Mouse (Mus musculus) ES-E14 (cell line): ENCODE measurements around the gene Aida. TPM values are rescaled to one million over a fixed set of nuclear protein-coding genes. Genes with fewer than 3 reads are reported as not detected.
A peak's percentile ranks its signal among the peaks of the same experiment; 100 is the strongest.

Experiments
- DNase-seq: peaks from one replicate; pipeline ENCODE4 v3.0.0-alpha.2; 2013; ENCODE audit warnings: low read depth, low spot score
- H3K27ac ChIP-seq: 2 replicates; pipeline ENCODE4 v1.5.1; 2012; ENCODE audit warnings: low read depth, mild to moderate bottlenecking, low read length, moderate library complexity, mixed read lengths; ENCODE audit not compliant: poor library complexity, insufficient read depth, severe bottlenecking
- H3K36me3 ChIP-seq: 2 replicates; pipeline ENCODE4 v1.6.1; 2012; ENCODE audit warnings: mild to moderate bottlenecking, low read length, moderate library complexity, mixed read lengths; ENCODE audit not compliant: control insufficient read depth, poor library complexity, insufficient read depth, severe bottlenecking
- H3K4me1 ChIP-seq, 2 experiments: fragments of 150-350 bp in 1 of 2; sonication (generic) in 1 of 2; 2 replicates each; pipeline ENCODE4 v1.6.1; 2012; ENCODE audit warnings: low read length in 2 of 2, mild to moderate bottlenecking in 1 of 2, mixed read lengths in 1 of 2; ENCODE audit not compliant: control insufficient read depth in 2 of 2, insufficient read depth in 2 of 2, poor library complexity in 1 of 2
- H3K4me3 ChIP-seq, 2 experiments: fragments of 150-350 bp in 1 of 2; sonication (generic) in 1 of 2; 2 replicates each; pipeline ENCODE4 v1.5.1; 2012; ENCODE audit warnings: low read length in 2 of 2, low read depth in 1 of 2, mild to moderate bottlenecking in 1 of 2, mixed read lengths in 1 of 2; ENCODE audit not compliant: insufficient read depth in 1 of 2, poor library complexity in 1 of 2, severe bottlenecking in 1 of 2
- H3K9ac ChIP-seq: 2 replicates; pipeline ENCODE4 v1.6.1; 2012; ENCODE audit warnings: low read depth, mild to moderate bottlenecking, low read length, mixed read lengths; ENCODE audit not compliant: poor library complexity, insufficient read depth, severe bottlenecking
- H3K9me3 ChIP-seq: fragments of 150-350 bp; sonication (generic); 2 replicates; pipeline ENCODE4 v1.6.1; 2012; ENCODE audit warnings: low read depth, mild to moderate bottlenecking, low read length; ENCODE audit not compliant: control insufficient read depth, insufficient read depth
- CHD2 ChIP-seq: IDR thresholded peaks from 2 replicates; pipeline ENCODE4 v1.6.1; 2014; ENCODE audit warnings: mild to moderate bottlenecking, low read depth, low read length, inconsistent platforms
- HCFC1 ChIP-seq: IDR thresholded peaks from 2 replicates; pipeline ENCODE4 v1.6.1; 2012; ENCODE audit warnings: low read length, inconsistent platforms, borderline replicate concordance; ENCODE audit not compliant: insufficient read depth
- MAFK ChIP-seq: IDR thresholded peaks from 2 replicates; pipeline ENCODE4 v1.6.1; 2014; ENCODE audit warnings: mild to moderate bottlenecking, low read depth, low read length, inconsistent platforms; ENCODE audit not compliant: insufficient read depth
- ZC3H11A ChIP-seq: IDR thresholded peaks from 2 replicates; pipeline ENCODE4 v1.6.1; 2012; ENCODE audit warnings: low read depth, mild to moderate bottlenecking, inconsistent platforms, low read length, borderline replicate concordance
- ZNF384 ChIP-seq: IDR thresholded peaks from 2 replicates; pipeline ENCODE4 v1.6.1; 2012; ENCODE audit warnings: low read depth, low read length, inconsistent platforms
- in situ Hi-C, 2 experiments: fragments of 600-800 bp; cut with MboI; formaldehyde crosslinking; loops; one replicate each; pipeline ENCODE4 v1.15.1; 2025; ENCODE audit warnings: low sequenced_read_pairs in 2 of 2, inconsistent platforms in 1 of 2; ENCODE audit not compliant: unreplicated experiment in 2 of 2
- total RNA-seq: library from RNA; depleted of rRNA; stranded (reverse); fragments of 300-350 nt; gene quantifications from 2 replicates; pipeline ENCODE4 v1.2.3, GENCODE M21; 2012

Gene Aida
- total RNA-seq, 1 experiment: 28.5 TPM

- Histone ChIP-seq H3K4me1 (no peaks in the 10 kb centered on the region; a peak in 1 of 4 replicates), H3K36me3 (peaks cover 13% of the 10 kb centered on the region; the same call in 1 of the 2 replicates), H3K9me3 (no peaks in the 10 kb centered on the region), H3K4me3 (no peak overlapping the region), H3K27ac (no peak overlapping the region), H3K9ac (no peak overlapping the region)
- in situ Hi-C loops: no loop called here
- no peak for TF ChIP-seq HCFC1
- no peak for TF ChIP-seq CHD2
- TF ChIP-seq ZNF384: no peak
- no peak for TF ChIP-seq MAFK
- no peak for TF ChIP-seq ZC3H11A
- DNase-seq: no peak
These were observed 66.6 kb downstream of the Aida start for GRCm38 (mm10) chr1:183362729-183363576.

- H3K27ac ChIP-seq: no peak overlapping the region
These were observed 67.1 kb downstream of the Aida start for GRCm38 (mm10) chr1:183363577-183363867.

GRCm38 (mm10) chr1:183366361-183366760 lies 70.0 kb downstream of the Aida start:
- no peak for DNase-seq
- in situ Hi-C loops: no loop called here
- Histone ChIP-seq H3K4me1 (no peaks in the 10 kb centered on the region), H3K27ac (no peak overlapping the region), H3K36me3 (0 out of 2 replicates have a peak, but pooled peaks cover 2% of the 10 kb centered on the region), H3K9me3 (no peaks in the 10 kb centered on the region), H3K4me3 (no peak overlapping the region), H3K9ac (no peak overlapping the region)
- no peak for TF ChIP-seq ZC3H11A
- TF ChIP-seq CHD2: no peak

More at GRCm38 (mm10) chr1:183363577-183363867, 67.1 kb downstream of the Aida start:
- DNase-seq: no peak
- H3K4me3 ChIP-seq: no peak overlapping the region
- TF ChIP-seq CHD2: no peak
- TF ChIP-seq HCFC1: no peak
- no peak for TF ChIP-seq ZNF384
- no peak for TF ChIP-seq ZC3H11A
- no peak for TF ChIP-seq MAFK
- H3K9ac ChIP-seq: no peak overlapping the region
- H3K4me1 ChIP-seq: no peaks in the 10 kb centered on the region; a peak in 1 of 4 replicates
- H3K9me3 ChIP-seq: no peaks in the 10 kb centered on the region
- in situ Hi-C loops: no loop called here
- peaks cover 9% of the 10 kb centered on the region; the same call in 1 of the 2 replicates for H3K36me3 ChIP-seq

- H3K27ac ChIP-seq: no peak overlapping the region
- no peaks in the 10 kb centered on the region for H3K4me1 ChIP-seq
- 0 out of 2 replicates have a peak, but pooled peaks cover 2% of the 10 kb centered on the region for H3K36me3 ChIP-seq
- no peak for DNase-seq
- H3K9me3 ChIP-seq: no peaks in the 10 kb centered on the region
- peak overlapping the region; percentile 80 to 82 for H3K4me3 ChIP-seq
- TF ChIP-seq CHD2 (no peak), ZNF384 (no peak), HCFC1 (no peak), ZC3H11A (no peak), MAFK (no peak)
- in situ Hi-C loops: no loop called here
- peak overlapping the region; percentile 85 for H3K9ac ChIP-seq
These were observed 72.4 kb downstream of the Aida start for GRCm38 (mm10) chr1:183368601-183369400.
